8 mouse cellular contexts compared by ENCODE assay signal in genomic region chr7:111080026-111080425, GRCm38 (mm10). TPM values are rescaled to one million over a fixed set of nuclear protein-coding genes. Genes with fewer than 3 reads are reported as not detected.
DNase-seq lines count a peak whose midpoint lies in the region; ATAC-seq and TF ChIP-seq lines count a peak whose summit lies in the region.

No protein-coding gene starts in this region.

- WGBS in hindbrain, embryonic 13.5 days, result 88% methylated on average over 8 of the region's 8 CpGs
- 97% methylated on average over 8 of the region's 8 CpGs for WGBS in hindbrain, embryonic 11.5 days
- WGBS in forebrain, embryonic 16.5 days, result 83% methylated on average over 8 of the region's 8 CpGs
- WGBS in liver, postnatal 0 days (ENCODE audit: insufficient replicate concordance), result 72% methylated on average over 8 of the region's 8 CpGs

- peaks cover 60% of the 10 kb centered on the region for H3K36me3 ChIP-seq in hindbrain, embryonic 13.5 days
- H3K36me3 ChIP-seq in hindbrain, embryonic 11.5 days (ENCODE audit: control insufficient read depth, insufficient read depth, low read length), result peaks cover 43% of the 10 kb centered on the region
- H3K36me3 ChIP-seq in forebrain, embryonic 16.5 days (ENCODE audit: control insufficient read depth, insufficient read depth), result peaks cover 50% of the 10 kb centered on the region
- H3K36me3 ChIP-seq in liver, postnatal 0 days (replicated peaks; ENCODE audit: insufficient read depth, low read length), result peaks cover 59% of the 10 kb centered on the region

- H3K4me3 ChIP-seq in hindbrain, embryonic 13.5 days, result peak overlapping the region; percentile 97; the same call in 1 of the 2 replicates
- no peak overlapping the region for H3K4me3 ChIP-seq in hindbrain, embryonic 11.5 days (ENCODE audit: low read depth, low read length)
- H3K4me3 ChIP-seq in forebrain, embryonic 16.5 days (replicated peaks; ENCODE audit: low read length), result no peak overlapping the region
- H3K4me3 ChIP-seq in liver, postnatal 0 days (ENCODE audit: low read depth, low read length), result peak overlapping the region; percentile 100; the same call in 1 of the 2 replicates
- H3K4me3 ChIP-seq in left cerebral cortex, adult 2 months, result no peak overlapping the region

- H3K9me3 ChIP-seq in hindbrain, embryonic 13.5 days, result no peaks in the 10 kb centered on the region
- H3K9me3 ChIP-seq in hindbrain, embryonic 11.5 days (ENCODE audit: control insufficient read depth, low read length), result no peaks in the 10 kb centered on the region
- no peaks in the 10 kb centered on the region for H3K9me3 ChIP-seq in forebrain, embryonic 16.5 days (ENCODE audit: control insufficient read depth, low read length)
- H3K9me3 ChIP-seq in liver, postnatal 0 days (ENCODE audit: low read length), result no peaks in the 10 kb centered on the region

- no peak for ATAC-seq in hindbrain, embryonic 13.5 days (ENCODE audit: low FRiP score)
- no peak for ATAC-seq in hindbrain, embryonic 11.5 days (ENCODE audit: low FRiP score)
- ATAC-seq in forebrain, embryonic 16.5 days, result no peak
- no peak for ATAC-seq in liver, postnatal 0 days
- no peak for ATAC-seq in cerebellum, adult (ENCODE audit: insufficient number of reproducible peaks, low FRiP score, low TSS enrichment)

- H3K9ac ChIP-seq in hindbrain, embryonic 13.5 days, result peak overlapping the region; percentile 100; the same call in 1 of the 2 replicates
- no peak overlapping the region for H3K9ac ChIP-seq in hindbrain, embryonic 11.5 days (ENCODE audit: low read depth, low read length)
- H3K9ac ChIP-seq in forebrain, embryonic 16.5 days (replicated peaks; ENCODE audit: low read depth, low read length), result no peak overlapping the region
- no peak overlapping the region for H3K9ac ChIP-seq in liver, postnatal 0 days (replicated peaks)

- TF ChIP-seq EP300 in liver, postnatal 0 days (IDR thresholded peaks at IDR 0.05; ENCODE audit: low read depth), result no peak

- H3K27ac ChIP-seq in hindbrain, embryonic 13.5 days, result no peak overlapping the region
- H3K27ac ChIP-seq in hindbrain, embryonic 11.5 days (ENCODE audit: low read depth, low read length), result no peak overlapping the region
- H3K27ac ChIP-seq in forebrain, embryonic 16.5 days (ENCODE audit: low read length), result no peak overlapping the region
- no peak overlapping the region for H3K27ac ChIP-seq in liver, postnatal 0 days (ENCODE audit: low read depth)
- H3K27ac ChIP-seq in left cerebral cortex, adult 2 months, result no peak overlapping the region

- H3K4me1 ChIP-seq in hindbrain, embryonic 13.5 days (replicated peaks), result peaks cover 29% of the 10 kb centered on the region
- H3K4me1 ChIP-seq in hindbrain, embryonic 11.5 days (replicated peaks; ENCODE audit: control insufficient read depth, insufficient read depth, low read length), result peaks cover 5% of the 10 kb centered on the region; the same call in 1 of the 2 replicates
- peaks cover 20% of the 10 kb centered on the region for H3K4me1 ChIP-seq in forebrain, embryonic 16.5 days (replicated peaks; ENCODE audit: control insufficient read depth, insufficient read depth, low read length)
- peaks cover 21% of the 10 kb centered on the region for H3K4me1 ChIP-seq in liver, postnatal 0 days (ENCODE audit: insufficient read depth)

- no peak for TF ChIP-seq CTCF in liver, postnatal 0 days (IDR thresholded peaks at IDR 0.05; ENCODE audit: low read depth)
- TF ChIP-seq CTCF in left cerebral cortex, adult 2 months (IDR thresholded peaks at IDR 0.05), result no peak

- H3K4me2 ChIP-seq in hindbrain, embryonic 13.5 days, result peak overlapping the region; percentile 88
- no peak overlapping the region; the same call in 1 of the 2 replicates for H3K4me2 ChIP-seq in hindbrain, embryonic 11.5 days (replicated peaks; ENCODE audit: low read depth, low read length)
- H3K4me2 ChIP-seq in forebrain, embryonic 16.5 days (ENCODE audit: low read length), result peak overlapping the region; percentile 68
- peak overlapping the region; percentile 71 for H3K4me2 ChIP-seq in liver, postnatal 0 days (ENCODE audit: low read depth, low read length)

- no peaks in the 10 kb centered on the region for H3K27me3 ChIP-seq in hindbrain, embryonic 13.5 days
- no peaks in the 10 kb centered on the region for H3K27me3 ChIP-seq in hindbrain, embryonic 11.5 days (ENCODE audit: control insufficient read depth, insufficient read depth, low read length)
- H3K27me3 ChIP-seq in forebrain, embryonic 16.5 days (replicated peaks; ENCODE audit: control insufficient read depth, insufficient read depth, low read length), result no peaks in the 10 kb centered on the region
- no peaks in the 10 kb centered on the region for H3K27me3 ChIP-seq in liver, postnatal 0 days (ENCODE audit: insufficient read depth, low read length)

- intact Hi-C loops in left cerebral cortex, adult 2 months (cut with DNase I), result loop anchor here (5.0 kb wide), 1 partner anchor 53 kb away; the partner anchor contains the start of gene Ctr9

- DNase-seq in hindbrain, embryonic 11.5 days (ENCODE audit: low spot score), result no peak
- peak; percentile 5 for DNase-seq in ZHBTc4 (ENCODE audit: low read depth, low spot score)
- DNase-seq in liver, postnatal 0 days, result no peak
- DNase-seq in left cerebral cortex, adult 2 months (ENCODE audit: extremely low spot score in 1 of 2, low spot score in 2 of 2), result no peak
- no peak for DNase-seq in urinary bladder, postnatal 14 days (ENCODE audit: low spot score)

RNA-seq across cellular contexts. Expression of gene Eif4g2, which starts 2.8 kb away (rescaled TPM):
- 1,147 and 1,168 TPM in 2 replicates for polyA plus RNA-seq in hindbrain, embryonic 13.5 days (2015; fragmentation: Nextera tagmentation; extraction: Ambion mirVana)
- polyA plus RNA-seq in hindbrain, embryonic 11.5 days (2014; fragmentation: Nextera tagmentation; extraction: Ambion mirVana), result 1,716 and 2,020 TPM in 2 replicates
- 1,250 and 1,378 TPM in 2 replicates for polyA plus RNA-seq in forebrain, embryonic 16.5 days (2015; fragmentation: Nextera tagmentation; extraction: Ambion mirVana)
- polyA plus RNA-seq in liver, postnatal 0 days (2015; fragmentation: Nextera tagmentation; extraction: Ambion mirVana), result 182 and 200 TPM in 2 replicates
- 100 to 1,000 TPM; 624 to 655 TPM for total RNA-seq in left cerebral cortex, adult 2 months (2021)

RNA-seq across cellular contexts. Expression of gene Ctr9, which starts 51.3 kb away (rescaled TPM):
- polyA plus RNA-seq in hindbrain, embryonic 13.5 days (2015; fragmentation: Nextera tagmentation; extraction: Ambion mirVana), result 94.3 and 96.9 TPM in 2 replicates
- polyA plus RNA-seq in hindbrain, embryonic 11.5 days (2014; fragmentation: Nextera tagmentation; extraction: Ambion mirVana), result 79.3 and 91.2 TPM in 2 replicates
- polyA plus RNA-seq in forebrain, embryonic 16.5 days (2015; fragmentation: Nextera tagmentation; extraction: Ambion mirVana), result 87.0 and 93.8 TPM in 2 replicates
- polyA plus RNA-seq in liver, postnatal 0 days (2015; fragmentation: Nextera tagmentation; extraction: Ambion mirVana), result 15.2 and 16.8 TPM in 2 replicates
- 10 to 100 TPM; 40.7 to 44.8 TPM for total RNA-seq in left cerebral cortex, adult 2 months (2021)

Comparison
In these comparisons a context has a peak if more than half of its experiments do, and no peak if none do; other contexts are left out.
1. H3K4me3 ChIP-seq: peak in hindbrain, embryonic 13.5 days (single experiment) and liver, postnatal 0 days (single experiment); none in hindbrain, embryonic 11.5 days (single experiment), forebrain, embryonic 16.5 days (single experiment) and left cerebral cortex, adult 2 months (single experiment).